Mouse (Mus musculus): Measurements from ENCODE around the gene Actl10.

Actl10 gene

GRCm38 (mm10) chr2:154551476-154551875 is at the start of gene Actl10:
TSS of gene Actl10 (plus strand) at chr2:154551776.
- ATAC-seq (ENCODE audit: low TSS enrichment), result no peak

- ATAC-seq (ENCODE audit: low TSS enrichment), result no peak
Measured at GRCm38 (mm10) chr2:154507076-154507475, 44.5 kb upstream of the Actl10 start.

GRCm38 (mm10) chr2:154507566-154508283 is 43.9 kb upstream of the Actl10 start:
- ATAC-seq (ENCODE audit: low TSS enrichment), result peak; percentile 71

GRCm38 (mm10) chr2:154508450-154508849 is 43.1 kb upstream of the Actl10 start:
- no peak for ATAC-seq (ENCODE audit: low TSS enrichment)

GRCm38 (mm10) chr2:154510141-154510540 is 41.4 kb upstream of the Actl10 start:
- no peak for ATAC-seq (ENCODE audit: low TSS enrichment)

- ATAC-seq (ENCODE audit: low TSS enrichment), result no peak; the same call in 1 of the 2 replicates
Measured at GRCm38 (mm10) chr2:154516944-154517343, 34.6 kb upstream of the Actl10 start.

- ATAC-seq (ENCODE audit: low TSS enrichment), result peak; percentile 92
Measured at GRCm38 (mm10) chr2:154517424-154517823, 34.2 kb upstream of the Actl10 start.

- no peak for ATAC-seq (ENCODE audit: low TSS enrichment)
Measured at GRCm38 (mm10) chr2:154521449-154521848, 30.1 kb upstream of the Actl10 start.

- ATAC-seq (ENCODE audit: low TSS enrichment), result no peak
Measured at GRCm38 (mm10) chr2:154522334-154522733, 29.2 kb upstream of the Actl10 start.

GRCm38 (mm10) chr2:154525285-154525684 is 26.3 kb upstream of the Actl10 start:
- ATAC-seq (ENCODE audit: low TSS enrichment), result peak; percentile 88

GRCm38 (mm10) chr2:154526531-154526930 is 25.0 kb upstream of the Actl10 start:
- no peak for ATAC-seq (ENCODE audit: low TSS enrichment)

GRCm38 (mm10) chr2:154532888-154533287 is 18.7 kb upstream of the Actl10 start:
- ATAC-seq (ENCODE audit: low TSS enrichment), result 0 out of 2 replicates have a peak, but pooled peaks have one; percentile 14

- no peak for ATAC-seq (ENCODE audit: low TSS enrichment)
Measured at GRCm38 (mm10) chr2:154534704-154535270, 16.8 kb upstream of the Actl10 start.

- ATAC-seq (ENCODE audit: low TSS enrichment), result peak; percentile 56
Measured at GRCm38 (mm10) chr2:154538310-154538709, 13.3 kb upstream of the Actl10 start.

GRCm38 (mm10) chr2:154538710-154539109 is 12.9 kb upstream of the Actl10 start:
- ATAC-seq (ENCODE audit: low TSS enrichment), result peak; percentile 5; the same call in 1 of the 2 replicates

GRCm38 (mm10) chr2:154539720-154540119 is 11.9 kb upstream of the Actl10 start:
- ATAC-seq (ENCODE audit: low TSS enrichment), result peak; percentile 26; the same call in 1 of the 2 replicates

GRCm38 (mm10) chr2:154541630-154542029 is 9.9 kb upstream of the Actl10 start:
- ATAC-seq (ENCODE audit: low TSS enrichment), result no peak

GRCm38 (mm10) chr2:154543567-154544347 is 7.8 kb upstream of the Actl10 start:
- peak; percentile 56 for ATAC-seq (ENCODE audit: low TSS enrichment)

GRCm38 (mm10) chr2:154546711-154547110 is 4.9 kb upstream of the Actl10 start, which contains the start of gene 1700003F12Rik:
TSS of gene 1700003F12Rik (plus strand) at chr2:154547085.
- no peak for ATAC-seq (ENCODE audit: low TSS enrichment)

- no peak for ATAC-seq (ENCODE audit: low TSS enrichment)
Measured at GRCm38 (mm10) chr2:154548688-154549087, 2.9 kb upstream of the Actl10 start.

- ATAC-seq (ENCODE audit: low TSS enrichment), result peak; percentile 25
Measured at GRCm38 (mm10) chr2:154549127-154549885, 2.3 kb upstream of the Actl10 start.

- ATAC-seq (ENCODE audit: low TSS enrichment), result no peak
Measured at GRCm38 (mm10) chr2:154549886-154550189, 1.7 kb upstream of the Actl10 start.

Measured in frontal cortex, adult (tissue).